Mouse (Mus musculus): ENCODE results near the gene Rab34. TPM values are rescaled to one million over a fixed set of nuclear protein-coding genes. Genes with fewer than 3 reads are reported as not detected.
"Not testable (repeated sequence)": the region's sequence is repeated elsewhere in the genome, so short reads cannot be mapped to it uniquely, and the experiment has no call there.

Rab34 gene
- polyA plus RNA-seq, 1 experiment = 18.5 TPM

- WGBS = 62% methylated on average over 10 of the region's 10 CpGs
- Histone ChIP-seq H3K27me3 (ENCODE audit: control insufficient read depth, insufficient read depth, low read length) (peaks cover 10% of the 10 kb centered on the region), H3K27ac (ENCODE audit: control insufficient read depth, insufficient read depth, low read length) (no peak overlapping the region), H3K4me1 (replicated peaks; ENCODE audit: control insufficient read depth, insufficient read depth, low read length) (peaks cover 13% of the 10 kb centered on the region), H3K4me3 (ENCODE audit: control insufficient read depth, insufficient read depth, low read length) (no peak overlapping the region), H3K36me3 (ENCODE audit: control insufficient read depth, insufficient read depth, low read length) (peaks cover 17% of the 10 kb centered on the region)
- TF ChIP-seq POLR2A (IDR thresholded peaks at IDR 0.05; ENCODE audit: control insufficient read depth, extremely low read depth, insufficient read depth, low read length, poor library complexity) = no peak
- no peak for TF ChIP-seq CTCF (IDR thresholded peaks at IDR 0.05; ENCODE audit: borderline replicate concordance, control insufficient read depth, extremely low read depth, insufficient read depth, low read length, poor library complexity)
- DNase-seq = no peak
Observed at GRCm38 (mm10) chr11:78183884-78184514, 4.2 kb upstream of the Rab34 start.

- Histone ChIP-seq H3K27me3 (ENCODE audit: control insufficient read depth, insufficient read depth, low read length) (peaks cover 17% of the 10 kb centered on the region), H3K36me3 (ENCODE audit: control insufficient read depth, insufficient read depth, low read length) (peaks cover 17% of the 10 kb centered on the region), H3K4me1 (replicated peaks; ENCODE audit: control insufficient read depth, insufficient read depth, low read length) (peaks cover 17% of the 10 kb centered on the region)
- H3K4me3 ChIP-seq (ENCODE audit: control insufficient read depth, insufficient read depth, low read length); H3K27ac ChIP-seq (ENCODE audit: control insufficient read depth, insufficient read depth, low read length); DNase-seq: not testable (repeated sequence)
- WGBS = 97% methylated on average over 6 of the region's 6 CpGs
Observed at GRCm38 (mm10) chr11:78184702-78185101, 3.5 kb upstream of the Rab34 start.

- no peak for TF ChIP-seq CTCF (IDR thresholded peaks at IDR 0.05; ENCODE audit: borderline replicate concordance, control insufficient read depth, extremely low read depth, insufficient read depth, low read length, poor library complexity)
- Histone ChIP-seq H3K27ac (ENCODE audit: control insufficient read depth, insufficient read depth, low read length) (no peak overlapping the region), H3K36me3 (ENCODE audit: control insufficient read depth, insufficient read depth, low read length) (no peaks in the 10 kb centered on the region), H3K27me3 (ENCODE audit: control insufficient read depth, insufficient read depth, low read length) (peaks cover 21% of the 10 kb centered on the region), H3K4me3 (ENCODE audit: control insufficient read depth, insufficient read depth, low read length) (peak overlapping the region; percentile 37), H3K4me1 (replicated peaks; ENCODE audit: control insufficient read depth, insufficient read depth, low read length) (peaks cover 18% of the 10 kb centered on the region)
- WGBS = 5% methylated on average over 42 of the region's 42 CpGs
- DNase-seq = no peak
Observed at GRCm38 (mm10) chr11:78189234-78190040, 1.2 kb downstream of the Rab34 start.

GRCm38 (mm10) chr11:78190041-78190440 is 1.8 kb downstream of the Rab34 start:
- DNase-seq = no peak
- Histone ChIP-seq H3K36me3 (ENCODE audit: control insufficient read depth, insufficient read depth, low read length) (no peaks in the 10 kb centered on the region), H3K4me1 (replicated peaks; ENCODE audit: control insufficient read depth, insufficient read depth, low read length) (peaks cover 24% of the 10 kb centered on the region), H3K27ac (ENCODE audit: control insufficient read depth, insufficient read depth, low read length) (no peak overlapping the region), H3K27me3 (ENCODE audit: control insufficient read depth, insufficient read depth, low read length) (peaks cover 21% of the 10 kb centered on the region), H3K4me3 (ENCODE audit: control insufficient read depth, insufficient read depth, low read length) (no peak overlapping the region)
- WGBS = 77% methylated on average over 6 of the region's 6 CpGs
- TF ChIP-seq CTCF (IDR thresholded peaks at IDR 0.05; ENCODE audit: borderline replicate concordance, control insufficient read depth, extremely low read depth, insufficient read depth, low read length, poor library complexity) = no peak
- no peak for TF ChIP-seq POLR2A (IDR thresholded peaks at IDR 0.05; ENCODE audit: control insufficient read depth, extremely low read depth, insufficient read depth, low read length, poor library complexity)

- Histone ChIP-seq H3K27me3 (ENCODE audit: control insufficient read depth, insufficient read depth, low read length) (peaks cover 20% of the 10 kb centered on the region), H3K4me1 (replicated peaks; ENCODE audit: control insufficient read depth, insufficient read depth, low read length) (peaks cover 26% of the 10 kb centered on the region), H3K27ac (ENCODE audit: control insufficient read depth, insufficient read depth, low read length) (no peak within 1 kb of the TSS), H3K4me3 (ENCODE audit: control insufficient read depth, insufficient read depth, low read length) (no peak within 1 kb of the TSS), H3K36me3 (ENCODE audit: control insufficient read depth, insufficient read depth, low read length) (no peaks in the 10 kb centered on the region)
- WGBS = 79% methylated on average over 1 of the region's 1 CpGs
- DNase-seq = no peak
- TF ChIP-seq CTCF (IDR thresholded peaks at IDR 0.05; ENCODE audit: borderline replicate concordance, control insufficient read depth, extremely low read depth, insufficient read depth, low read length, poor library complexity) (no peak), POLR2A (IDR thresholded peaks at IDR 0.05; ENCODE audit: control insufficient read depth, extremely low read depth, insufficient read depth, low read length, poor library complexity) (no peak)
Observed at GRCm38 (mm10) chr11:78193113-78193512, 4.9 kb downstream of the Rab34 start, which contains the start of gene Proca1. Gene Proca1 (plus strand): TSS chr11:78193392.

- DNase-seq = peak; percentile 56
- Histone ChIP-seq H3K27me3 (ENCODE audit: control insufficient read depth, insufficient read depth, low read length) (peaks cover 6% of the 10 kb centered on the region; the same call in 1 of the 2 replicates), H3K4me3 (ENCODE audit: control insufficient read depth, insufficient read depth, low read length) (peak overlapping the region; percentile 53), H3K36me3 (ENCODE audit: control insufficient read depth, insufficient read depth, low read length) (no peaks in the 10 kb centered on the region), H3K27ac (ENCODE audit: control insufficient read depth, insufficient read depth, low read length) (no peak overlapping the region), H3K4me1 (replicated peaks; ENCODE audit: control insufficient read depth, insufficient read depth, low read length) (peaks cover 12% of the 10 kb centered on the region)
- 6% methylated on average over 30 of the region's 30 CpGs for WGBS
- TF ChIP-seq POLR2A (IDR thresholded peaks at IDR 0.05; ENCODE audit: control insufficient read depth, extremely low read depth, insufficient read depth, low read length, poor library complexity) (no peak), CTCF (IDR thresholded peaks at IDR 0.05; ENCODE audit: borderline replicate concordance, control insufficient read depth, extremely low read depth, insufficient read depth, low read length, poor library complexity) (no peak)
Observed at GRCm38 (mm10) chr11:78194411-78195100, 6.3 kb downstream of the Rab34 start.
